Mouse (Mus musculus) CH12F3 (cell line): ENCODE results near the gene Sun1.

Experiments used
- in situ Hi-C: fragments of 300-500 bp; cut with MboI; formaldehyde crosslinking; loops from 2 replicates; pipeline ENCODE4 v1.14.3; 2020; ENCODE audit warnings: low sequenced_read_pairs

Gene Sun1

DNA sequence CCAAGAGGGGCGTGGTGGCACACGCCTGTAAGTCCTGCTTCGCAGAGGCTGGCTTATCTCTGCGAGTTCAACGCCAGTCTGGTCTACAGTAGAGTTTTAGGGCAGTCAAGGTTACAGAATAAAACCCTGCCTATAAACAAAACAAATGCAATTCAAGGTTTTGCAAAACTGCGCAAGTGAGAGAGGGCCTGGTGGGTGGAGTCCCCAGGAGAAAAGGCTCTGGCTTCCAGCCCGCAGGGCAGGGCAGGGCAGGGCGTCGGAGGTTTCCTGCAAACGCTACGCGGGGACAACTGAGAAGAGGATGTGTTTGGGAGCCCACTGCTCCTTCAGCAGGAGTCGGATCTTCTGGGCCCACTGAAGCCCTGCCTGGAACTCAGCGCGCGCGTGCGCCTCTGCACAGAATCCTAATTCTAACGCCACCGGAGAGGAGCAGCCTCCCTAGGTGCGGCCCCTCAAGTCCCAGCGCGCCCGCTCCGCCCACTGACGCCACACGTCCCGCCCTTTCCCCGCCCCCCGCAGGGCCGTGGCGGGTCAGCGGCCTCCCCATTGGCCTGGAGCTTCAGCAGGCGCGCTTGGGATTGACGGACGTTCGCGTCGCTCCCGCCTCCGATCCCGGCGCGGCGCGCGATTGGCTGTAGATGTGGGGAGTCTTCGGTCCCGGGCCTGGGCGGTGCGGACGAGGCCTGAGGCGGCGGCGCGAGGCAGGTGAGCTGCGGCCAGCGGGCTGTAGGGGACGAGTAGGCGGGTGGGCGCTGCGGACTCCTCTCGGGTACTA lies at the start of gene Sun1:
Sun1 (plus strand) TSS at position 643 of the 775 bp plus-strand sequence.
- in situ Hi-C loops: no loop called here

DNA sequence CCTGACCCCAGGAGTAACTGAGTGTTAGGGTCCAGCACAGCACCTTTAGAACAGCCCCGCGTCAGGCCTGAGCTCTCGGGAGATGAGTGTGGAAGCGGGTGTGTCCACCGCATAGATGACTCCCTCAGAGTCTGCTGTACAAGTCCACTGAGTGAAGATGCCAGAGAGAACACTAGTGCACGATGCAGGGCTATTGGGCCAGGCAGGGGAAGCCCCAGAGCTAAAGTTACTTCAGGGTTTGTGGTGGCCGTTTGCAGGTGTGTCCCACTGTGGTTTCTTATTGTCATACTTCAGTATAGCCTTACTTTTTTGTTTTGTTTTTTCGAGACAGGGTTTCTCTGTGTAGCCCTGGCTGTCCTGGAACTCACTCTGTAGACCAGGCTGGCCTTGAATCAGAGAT lies 39.5 kb upstream of the Sun1 start:
- in situ Hi-C loops: no loop called here

GRCm38 (mm10) chr5:139161632-139162031 lies 38.8 kb upstream of the Sun1 start:
- in situ Hi-C loops: no loop called here

- in situ Hi-C loops: no loop called here
These were observed 33.6 kb upstream of the Sun1 start for GRCm38 (mm10) chr5:139166781-139167361.

DNA sequence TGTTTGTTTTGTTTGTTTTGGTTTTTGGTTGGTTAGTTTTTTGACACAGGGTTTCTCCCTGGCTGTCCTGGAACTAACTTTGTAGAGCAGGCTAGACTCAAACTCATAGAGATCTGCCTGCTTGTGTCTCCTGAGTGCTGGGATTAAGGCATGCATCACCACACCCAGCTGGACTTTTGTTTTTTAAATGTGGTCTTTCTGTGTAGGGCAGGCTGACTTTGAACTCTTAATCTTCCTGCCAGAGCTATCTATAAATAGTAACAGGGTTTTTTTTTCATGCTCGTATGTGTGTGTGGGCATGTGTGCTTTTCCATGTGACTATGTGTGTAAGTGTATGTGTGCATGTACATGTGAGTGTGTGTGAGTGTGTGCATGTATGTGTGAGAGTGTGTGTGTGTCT lies 32.9 kb upstream of the Sun1 start:
- in situ Hi-C loops: no loop called here

GRCm38 (mm10) chr5:139171929-139172328 lies 28.5 kb upstream of the Sun1 start:
- in situ Hi-C loops: no loop called here

GRCm38 (mm10) chr5:139174141-139174540 lies 26.3 kb upstream of the Sun1 start:
- in situ Hi-C loops: no loop called here

DNA sequence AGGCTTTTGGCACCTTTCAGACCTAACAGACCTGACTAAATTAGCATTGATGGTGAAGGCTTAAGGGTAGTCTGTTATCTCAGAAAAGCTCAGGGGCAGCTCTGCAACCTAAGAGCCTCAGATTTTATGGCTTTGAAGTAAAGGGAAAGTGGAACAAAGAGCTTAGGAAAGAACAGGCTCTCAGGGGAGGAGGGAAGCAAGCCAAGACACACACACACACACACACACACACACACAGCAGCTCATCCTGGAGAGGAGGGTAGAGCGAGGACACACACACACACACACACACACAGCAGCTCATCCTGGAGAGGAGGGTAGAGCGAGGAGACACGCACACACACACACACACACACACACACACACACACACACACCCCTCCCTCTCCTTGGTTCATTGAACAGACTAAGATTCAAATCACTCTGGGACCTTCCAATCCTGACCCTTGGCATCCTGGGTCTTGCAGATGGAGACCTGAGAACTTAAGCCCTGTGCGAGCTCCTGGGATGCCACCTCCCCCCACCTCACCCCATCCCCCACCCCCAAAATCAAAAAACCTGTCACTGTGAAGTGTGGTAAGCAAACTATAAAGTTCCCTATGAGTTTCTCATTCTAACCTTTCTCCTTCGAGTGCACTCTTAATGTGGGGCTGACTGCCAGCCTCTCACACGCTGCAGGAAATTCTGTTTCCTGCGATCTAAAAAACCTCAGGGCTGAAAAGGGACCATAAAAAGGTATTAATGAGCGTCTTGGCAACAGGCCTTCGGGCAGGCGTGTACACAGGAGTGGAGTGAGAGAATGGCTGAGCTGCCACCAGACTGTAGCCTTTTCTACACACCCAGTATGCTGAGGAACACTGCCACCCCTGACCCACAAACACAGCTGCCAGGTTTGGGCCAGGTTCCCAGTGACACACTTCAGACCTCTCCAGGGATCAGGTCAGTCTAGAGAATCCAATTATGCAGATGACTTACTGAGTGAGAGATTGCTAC lies 25.6 kb upstream of the Sun1 start:
- in situ Hi-C loops: loop anchor here (5.0 kb wide), 1 partner anchor 323 kb away; no protein-coding TSS in a partner anchor

- in situ Hi-C loops: loop anchor here (5.0 kb wide), 1 partner anchor 327 kb away; no protein-coding TSS in a partner anchor
These were observed 21.4 kb upstream of the Sun1 start for GRCm38 (mm10) chr5:139178895-139179631.

DNA sequence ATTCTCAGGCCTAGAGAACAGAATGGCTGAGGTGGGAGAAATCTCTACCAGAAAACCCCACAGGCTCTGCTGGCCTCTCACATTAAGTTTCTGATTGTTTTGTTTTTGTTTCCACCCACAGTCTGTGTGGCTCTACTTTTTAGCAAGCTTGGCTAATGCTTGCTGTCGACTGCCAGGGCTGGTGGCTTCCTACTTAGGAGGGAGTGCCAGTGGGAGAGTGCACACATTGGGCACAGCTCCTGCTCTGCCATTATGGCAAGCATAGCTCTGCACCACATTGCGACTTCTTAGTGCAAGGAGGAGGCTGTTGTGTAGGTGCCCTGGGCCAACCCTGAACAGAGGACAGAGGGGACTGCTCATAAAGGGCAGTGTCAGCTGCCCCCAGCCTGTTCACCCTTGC lies 17.3 kb upstream of the Sun1 start:
- in situ Hi-C loops: no loop called here

DNA sequence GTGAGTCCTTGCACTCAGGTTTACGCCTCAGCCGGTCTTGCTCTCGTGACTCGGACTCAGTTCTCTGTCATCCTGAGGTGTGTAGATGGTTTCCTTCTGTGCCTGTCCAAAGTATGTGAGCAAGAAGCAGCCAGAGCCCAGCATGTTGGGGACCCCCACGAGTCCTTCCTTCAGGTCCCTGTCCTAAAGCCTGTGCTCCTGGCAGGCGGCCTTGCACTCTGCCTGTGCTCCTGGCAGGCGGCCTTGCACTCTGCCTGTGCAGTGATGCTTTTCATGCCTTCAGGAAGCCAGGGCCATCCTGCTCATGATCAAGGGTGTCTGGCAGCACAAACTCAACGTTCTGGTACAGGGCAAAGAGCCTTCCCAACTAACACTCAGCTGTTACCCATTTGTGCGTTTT lies 16.8 kb upstream of the Sun1 start:
- in situ Hi-C loops: no loop called here

DNA sequence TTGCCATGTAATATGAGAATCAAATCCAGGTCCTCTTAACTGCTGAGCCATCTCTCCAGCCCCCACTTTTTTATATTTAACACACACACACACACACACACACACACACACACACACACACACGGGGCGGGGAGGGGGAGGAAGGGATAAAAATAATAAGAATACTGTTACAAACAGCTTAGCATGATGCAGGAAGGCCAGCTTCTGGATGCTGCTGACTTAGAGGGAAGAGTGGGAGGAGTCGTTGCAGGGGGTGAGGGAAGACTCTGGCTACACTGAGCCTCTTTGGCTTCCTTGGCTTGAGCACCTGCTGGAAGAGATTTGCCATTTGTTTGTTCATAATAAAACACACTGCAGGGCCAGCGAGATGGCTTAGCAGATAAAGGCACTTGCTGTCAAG lies 15.5 kb upstream of the Sun1 start:
- in situ Hi-C loops: no loop called here

DNA sequence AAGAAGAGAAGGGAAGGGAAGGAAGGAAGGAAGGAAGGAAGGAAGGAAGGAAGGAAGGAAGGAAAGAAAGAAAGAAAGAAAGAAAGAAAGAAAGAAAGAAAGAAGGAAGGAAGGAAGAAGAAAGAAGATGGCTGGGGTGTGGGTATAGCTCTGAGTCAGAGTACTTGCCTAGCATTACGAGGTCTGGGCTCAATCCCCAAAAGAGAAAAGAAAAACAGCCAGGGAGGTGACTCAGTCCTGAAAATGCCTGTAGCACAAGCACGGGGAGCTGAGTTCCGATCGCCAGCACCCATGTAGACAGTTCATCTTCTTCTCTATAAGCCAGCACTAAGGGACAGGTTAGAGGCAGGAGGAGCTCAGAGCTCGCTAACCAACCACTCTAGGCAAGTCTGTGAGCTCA lies 10.7 kb upstream of the Sun1 start:
- in situ Hi-C loops: no loop called here

GRCm38 (mm10) chr5:139190958-139191357 lies 9.5 kb upstream of the Sun1 start:
- in situ Hi-C loops: no loop called here

GRCm38 (mm10) chr5:139198779-139199178 lies 1.7 kb upstream of the Sun1 start:
- in situ Hi-C loops: no loop called here

GRCm38 (mm10) chr5:139199636-139199994 lies 822 bp upstream of the Sun1 start:
- in situ Hi-C loops: no loop called here

DNA sequence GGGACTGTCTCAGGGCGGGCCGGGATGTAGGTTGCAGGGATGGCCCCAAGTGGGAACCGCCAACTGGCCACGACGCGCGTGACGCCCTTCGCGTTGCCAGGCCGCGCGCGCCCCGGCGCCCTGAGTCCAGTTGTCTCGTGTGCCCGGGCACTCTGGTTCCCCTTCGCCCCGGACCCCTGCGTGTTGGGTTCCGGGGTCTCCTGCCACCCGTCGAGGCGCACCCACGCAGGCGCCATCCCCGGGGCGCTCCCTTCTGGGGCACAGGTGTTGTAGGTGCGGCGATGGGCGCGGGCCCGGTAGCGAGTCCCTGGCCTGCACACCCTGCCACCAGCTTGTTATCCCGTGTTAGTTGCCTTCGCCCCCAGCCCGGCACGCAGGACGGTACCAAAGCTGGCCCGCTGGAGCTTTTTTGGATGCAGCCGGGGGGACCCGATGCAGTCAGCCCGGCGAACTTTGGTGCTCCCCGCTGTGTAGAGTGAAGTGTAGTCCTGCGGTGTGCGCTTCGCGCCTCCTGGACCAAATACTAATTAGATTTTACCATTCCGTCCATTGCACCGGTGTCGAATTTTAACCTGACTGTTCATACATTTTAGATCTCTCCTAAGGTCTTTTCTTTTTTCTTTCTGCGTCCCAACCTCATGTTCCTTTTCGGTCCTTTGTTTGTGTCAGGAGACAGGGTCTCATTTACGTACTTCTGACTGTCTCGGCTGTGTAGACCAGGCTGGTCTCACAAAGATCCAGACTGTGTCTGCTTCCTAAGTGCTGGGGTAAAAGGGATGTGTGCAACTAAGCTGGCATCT lies 533 bp downstream of the Sun1 start:
- in situ Hi-C loops: no loop called here

GRCm38 (mm10) chr5:139202127-139202526 lies 1.7 kb downstream of the Sun1 start:
- in situ Hi-C loops: no loop called here

GRCm38 (mm10) chr5:139203312-139203711 lies 2.9 kb downstream of the Sun1 start:
- in situ Hi-C loops: no loop called here

- in situ Hi-C loops: no loop called here
These were observed 5.6 kb downstream of the Sun1 start for GRCm38 (mm10) chr5:139206081-139206480.
